Mouse (Mus musculus): ENCODE results near the gene Abraxas2.

The Abraxas2 gene

GRCm38 (mm10) chr7:132900826-132901531 lies 42.0 kb downstream of the Abraxas2 start:
- no peak for DNase-seq

- DNase-seq: no peak
These were observed 44.8 kb downstream of the Abraxas2 start for GRCm38 (mm10) chr7:132903796-132904195.

- no peak for DNase-seq
These were observed 62.9 kb downstream of the Abraxas2 start for GRCm38 (mm10) chr7:132921971-132922370.

- no peak for DNase-seq
These were observed 66.2 kb downstream of the Abraxas2 start for GRCm38 (mm10) chr7:132925227-132925626.

GRCm38 (mm10) chr7:132927201-132927600 lies 68.2 kb downstream of the Abraxas2 start:
- DNase-seq: no peak

- no peak for DNase-seq
These were observed 71.0 kb downstream of the Abraxas2 start for GRCm38 (mm10) chr7:132930055-132930454.

- peak; percentile 99 for DNase-seq
These were observed 72.0 kb downstream of the Abraxas2 start, which contains the start of gene Zranb1 for GRCm38 (mm10) chr7:132930850-132931559. Gene Zranb1, plus strand, starts transcription at chr7:132931142.

GRCm38 (mm10) chr7:132931560-132932351 lies 72.7 kb downstream of the Abraxas2 start:
- DNase-seq: peak; percentile 44

- no peak for DNase-seq
These were observed 74.3 kb downstream of the Abraxas2 start for GRCm38 (mm10) chr7:132933331-132933730.

All from right cerebral cortex, postnatal 14 days (tissue).